8 mouse cellular contexts compared by ENCODE assay signal in the genomic region with DNA sequence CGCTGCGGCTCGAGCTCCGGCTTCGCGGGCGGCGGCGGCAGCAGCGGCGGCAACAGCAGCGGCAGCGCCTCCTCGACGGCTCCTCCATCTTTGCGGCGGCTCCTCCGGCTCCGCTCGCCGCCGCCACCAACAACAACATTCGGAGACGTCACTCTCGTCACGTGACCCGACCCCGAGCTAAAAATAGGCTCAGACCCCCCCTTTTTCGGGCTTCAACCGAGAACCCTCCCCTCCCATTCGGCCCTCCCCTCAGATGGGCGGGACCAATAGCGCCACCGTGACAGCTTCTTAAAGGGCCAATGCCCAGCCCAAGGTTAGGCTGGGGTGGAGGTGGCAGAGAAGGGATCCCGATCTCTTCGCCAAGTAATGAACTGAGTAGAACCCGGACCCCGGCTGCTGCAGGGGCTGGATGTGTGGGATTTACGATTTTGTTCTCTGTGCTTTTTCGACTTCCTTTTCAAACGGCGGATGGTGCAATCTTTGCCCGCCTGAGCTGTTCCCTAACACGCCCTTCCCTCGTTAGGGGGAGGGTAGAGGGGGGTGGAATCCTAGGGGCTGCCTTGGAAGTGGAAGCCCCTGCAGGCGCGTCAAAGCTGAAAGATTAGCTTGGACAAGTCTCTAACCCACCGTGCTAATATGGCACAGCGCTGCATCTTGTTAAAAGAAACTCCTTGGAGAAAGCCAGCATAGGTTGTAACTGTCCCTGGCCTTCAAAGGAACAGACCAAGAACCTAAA. TPM values are rescaled to one million over a fixed set of nuclear protein-coding genes. Genes with fewer than 3 reads are reported as not detected.
DNase-seq lines count a peak whose midpoint lies in the region; ATAC-seq lines count a peak whose summit lies in the region.

Gene Hdac5 (minus strand): TSS at position 161 of the 736 bp plus-strand sequence.

- no peaks in the 10 kb centered on the region for H3K36me3 ChIP-seq in heart, embryonic 14.5 days (ENCODE audit: control insufficient read depth, insufficient read depth, low read length)
- H3K36me3 ChIP-seq in liver, embryonic 13.5 days, result no peaks in the 10 kb centered on the region
- H3K36me3 ChIP-seq in stomach, embryonic 16.5 days (ENCODE audit: control insufficient read depth, insufficient read depth, low read length), result no peaks in the 10 kb centered on the region

- DNase-seq in c-Kit-negative CD71-positive TER-119-positive erythroid progenitor cells, embryonic 14.5 days (ENCODE audit: low read depth, low spot score), result peak; percentile 88
- DNase-seq in fibroblast of lung, adult 2 months (ENCODE audit: low read depth), result peak; percentile 95
- DNase-seq in kidney, postnatal 14 days, result peak; percentile 98
- DNase-seq in liver, embryonic 13.5 days, result peak; percentile 96
- peak; percentile 97 for DNase-seq in neural tube, embryonic 10.5 days (ENCODE audit: extremely low spot score, low spot score)

- H3K9ac ChIP-seq in heart, embryonic 14.5 days (ENCODE audit: low read length), result peak within 1 kb of the TSS; percentile 96
- peak within 1 kb of the TSS; percentile 89 for H3K9ac ChIP-seq in liver, embryonic 13.5 days
- peak within 1 kb of the TSS; percentile 94 for H3K9ac ChIP-seq in stomach, embryonic 16.5 days (ENCODE audit: low read length)

- ATAC-seq in CD4-positive, CD25-positive, alpha-beta regulatory T cell, adult 4 months, result peak; percentile 93
- peak; percentile 86 for ATAC-seq in heart, embryonic 14.5 days (ENCODE audit: insufficient number of reproducible peaks, insufficient read depth, low FRiP score, low read depth)
- ATAC-seq in liver, embryonic 13.5 days (ENCODE audit: low read depth), result peak; percentile 95
- ATAC-seq in stomach, embryonic 16.5 days (ENCODE audit: insufficient read depth, low FRiP score), result peak; percentile 91

- no peaks in the 10 kb centered on the region for H3K9me3 ChIP-seq in heart, embryonic 14.5 days (ENCODE audit: control insufficient read depth, low read length)
- no peaks in the 10 kb centered on the region for H3K9me3 ChIP-seq in liver, embryonic 13.5 days (replicated peaks)
- H3K9me3 ChIP-seq in stomach, embryonic 16.5 days (replicated peaks; ENCODE audit: control insufficient read depth, low read length), result no peaks in the 10 kb centered on the region

- WGBS in heart, embryonic 14.5 days, result under 1% methylated on average over 42 of the region's 49 CpGs
- WGBS in liver, embryonic 13.5 days (ENCODE audit: insufficient replicate concordance), result 1% methylated on average over 41 of the region's 49 CpGs
- WGBS in stomach, embryonic 16.5 days, result under 1% methylated on average over 49 of the region's 49 CpGs

- H3K4me1 ChIP-seq in heart, embryonic 14.5 days (ENCODE audit: control insufficient read depth in 2 of 2, insufficient read depth in 2 of 2, low read length in 2 of 2), result peaks cover 29 to 45% of the 10 kb centered on the region in 2 experiments
- H3K4me1 ChIP-seq in liver, embryonic 13.5 days (replicated peaks), result peaks cover 33% of the 10 kb centered on the region
- peaks cover 40% of the 10 kb centered on the region for H3K4me1 ChIP-seq in stomach, embryonic 16.5 days (ENCODE audit: control insufficient read depth, insufficient read depth, low read length)

- peak within 1 kb of the TSS; percentile 77 to 88 for H3K27ac ChIP-seq in heart, embryonic 14.5 days (replicated peaks in 1 of 2; ENCODE audit: control insufficient read depth in 1 of 2, insufficient read depth in 1 of 2, low read depth in 2 of 2, low read length in 2 of 2)
- peak within 1 kb of the TSS; percentile 82 for H3K27ac ChIP-seq in liver, embryonic 13.5 days
- H3K27ac ChIP-seq in stomach, embryonic 16.5 days (ENCODE audit: low read length), result peak within 1 kb of the TSS; percentile 85

- peak within 1 kb of the TSS; percentile 93 for H3K4me2 ChIP-seq in heart, embryonic 14.5 days (ENCODE audit: low read length)
- peak within 1 kb of the TSS; percentile 97 for H3K4me2 ChIP-seq in liver, embryonic 13.5 days
- peak within 1 kb of the TSS; percentile 82 for H3K4me2 ChIP-seq in stomach, embryonic 16.5 days (ENCODE audit: low read depth, low read length)

- H3K27me3 ChIP-seq in heart, embryonic 14.5 days (ENCODE audit: control insufficient read depth, insufficient read depth, low read length), result no peaks in the 10 kb centered on the region
- H3K27me3 ChIP-seq in liver, embryonic 13.5 days, result peaks cover 39% of the 10 kb centered on the region
- no peaks in the 10 kb centered on the region for H3K27me3 ChIP-seq in stomach, embryonic 16.5 days (ENCODE audit: control insufficient read depth, insufficient read depth, low read length)

- H3K4me3 ChIP-seq in heart, embryonic 14.5 days (ENCODE audit: control insufficient read depth in 1 of 2, insufficient read depth in 1 of 2, low read depth in 1 of 2, low read length in 2 of 2), result peak within 1 kb of the TSS; percentile 81 to 98
- H3K4me3 ChIP-seq in liver, embryonic 13.5 days (replicated peaks), result peak within 1 kb of the TSS; percentile 80
- H3K4me3 ChIP-seq in stomach, embryonic 16.5 days (replicated peaks; ENCODE audit: low read length), result peak within 1 kb of the TSS; percentile 77

RNA-seq across cellular contexts. Expression of gene Hdac5, which starts in this region (rescaled TPM):
- polyA plus RNA-seq in CD4-positive, CD25-positive, alpha-beta regulatory T cell, adult 4 months (2017; shearing (Covaris generic)), result 10 to 100 TPM in 1 of 2 experiments, 1 to 10 TPM in 1; 6.5 to 12.3 TPM
- 52.1 and 54.5 TPM in 2 replicates for polyA plus RNA-seq in heart, embryonic 14.5 days (2014; fragmentation: Nextera tagmentation; extraction: Ambion mirVana)
- polyA plus RNA-seq in liver, embryonic 13.5 days (2015; fragmentation: Nextera tagmentation; extraction: Ambion mirVana), result 12.8 and 12.9 TPM in 2 replicates
- polyA plus RNA-seq in stomach, embryonic 16.5 days (2015; fragmentation: Nextera tagmentation; extraction: Ambion mirVana), result 60.6 and 67.4 TPM in 2 replicates

Comparison
In these comparisons a context has a peak if more than half of its experiments do, and no peak if none do; other contexts are left out.
1. Peak in every context shown above with its lines: DNase-seq, ATAC-seq, H3K4me3 ChIP-seq and H3K27ac ChIP-seq.